Mouse (Mus musculus) thymus, postnatal 0 days (tissue): ENCODE results near the gene Rapgef3. TPM values are rescaled to one million over a fixed set of nuclear protein-coding genes. Genes with fewer than 3 reads are reported as not detected.
A peak's percentile ranks its signal among the peaks of the same experiment; 100 is the strongest.

Experiments
- DNase-seq: peaks from one replicate; pipeline ENCODE4 v3.0.0-alpha.2; 2015; ENCODE audit warnings: low spot score
- polyA plus RNA-seq: library from polyadenylated mRNA; unstranded; fragments of >200 nt; fragmentation: Nextera tagmentation; extraction: Ambion mirVana; gene quantifications from 2 replicates; pipeline ENCODE4 v1.2.1, GENCODE M21; 2015

Rapgef3 gene
- polyA plus RNA-seq: 61.7 and 72.6 TPM in 2 replicates

DNA sequence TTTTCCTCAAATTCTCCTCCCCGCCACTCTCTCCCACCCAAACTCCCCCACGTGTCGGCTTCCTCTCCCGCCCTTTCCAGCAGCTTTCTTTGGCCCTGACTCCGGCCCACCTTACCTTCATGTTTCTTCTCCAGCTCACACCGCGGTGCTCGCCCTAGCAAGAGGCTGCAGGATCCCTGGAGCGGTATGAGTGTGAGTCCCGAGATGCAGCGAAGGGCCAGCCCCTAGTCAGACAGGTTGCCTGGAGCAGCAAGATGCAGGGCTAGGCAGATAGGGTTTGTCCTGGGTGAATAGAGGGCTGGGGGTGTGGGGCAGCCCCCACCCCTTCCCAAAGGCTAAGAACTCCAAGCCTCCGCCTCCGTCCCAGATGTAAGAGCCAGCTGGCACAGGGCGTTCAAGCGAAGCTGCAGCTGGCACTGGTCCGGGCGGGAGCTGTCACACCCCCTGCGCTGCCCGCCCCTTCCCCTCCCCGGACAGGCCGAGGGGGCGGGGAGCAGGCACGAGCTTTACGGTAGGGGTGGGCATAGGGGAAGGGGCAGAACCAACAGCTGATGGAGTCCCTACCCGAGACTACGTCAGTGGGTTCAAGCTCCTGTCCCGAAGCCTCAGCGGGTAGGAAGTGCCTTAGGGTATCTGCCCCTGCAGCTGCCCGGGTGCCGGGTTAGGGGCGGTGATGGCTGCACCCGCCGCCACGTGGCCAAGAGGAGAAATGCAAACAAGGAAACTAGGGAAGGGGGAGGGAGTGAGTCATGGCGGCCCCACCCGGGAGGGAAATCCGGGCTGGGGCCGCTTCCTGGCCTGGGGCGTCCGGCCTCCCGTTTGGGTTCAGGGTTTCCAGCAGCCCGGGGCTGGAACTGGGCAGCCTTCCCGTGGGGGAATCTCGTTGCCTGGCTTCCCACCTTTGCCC lies at the start of gene Rapgef3:
Gene Rapgef3 (minus strand): TSS at position 693 of the 907 bp plus-strand sequence.
- peak; percentile 89 for DNase-seq

DNA sequence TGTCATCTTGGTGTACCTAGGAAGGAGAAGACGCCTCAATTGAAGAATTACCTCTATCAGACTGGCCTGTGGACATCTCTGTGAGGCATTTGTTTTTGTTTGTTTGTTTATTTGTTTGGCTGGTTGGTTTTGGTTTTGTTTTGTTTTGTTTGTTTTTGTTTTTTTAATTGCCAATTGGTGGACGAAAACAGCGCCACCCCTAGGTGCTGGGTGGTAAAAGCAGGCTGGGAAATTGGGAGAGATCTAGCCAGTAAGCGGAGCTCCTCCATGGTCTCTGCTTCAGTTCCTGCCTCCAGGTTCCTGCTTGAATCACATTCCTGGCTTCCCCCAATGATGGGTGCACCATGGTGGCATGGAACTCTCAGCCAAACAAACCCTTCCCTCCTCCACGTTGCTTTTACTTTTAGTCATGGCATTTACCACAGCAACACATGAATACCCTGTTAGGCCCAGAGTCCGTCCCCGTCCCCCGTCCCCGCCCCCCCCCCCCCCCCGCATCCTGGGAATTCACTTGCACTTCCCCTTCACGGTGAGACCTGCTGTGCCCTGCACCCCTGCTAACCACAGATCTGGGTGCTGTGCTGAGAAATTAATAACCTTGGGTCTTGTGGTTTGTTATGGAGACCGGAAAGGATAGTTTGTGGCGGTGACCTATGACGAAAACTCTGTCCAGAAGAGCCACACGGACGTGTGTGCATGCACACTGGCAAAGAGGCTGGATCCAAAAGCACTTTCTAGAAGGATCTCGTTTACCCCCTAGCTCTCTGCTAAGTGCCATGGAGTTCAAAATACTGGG lies 48.6 kb upstream of the Rapgef3 start:
- no peak for DNase-seq

- no peak for DNase-seq
Measured at GRCm38 (mm10) chr15:97815254-97815653, 47.5 kb upstream of the Rapgef3 start.

DNA sequence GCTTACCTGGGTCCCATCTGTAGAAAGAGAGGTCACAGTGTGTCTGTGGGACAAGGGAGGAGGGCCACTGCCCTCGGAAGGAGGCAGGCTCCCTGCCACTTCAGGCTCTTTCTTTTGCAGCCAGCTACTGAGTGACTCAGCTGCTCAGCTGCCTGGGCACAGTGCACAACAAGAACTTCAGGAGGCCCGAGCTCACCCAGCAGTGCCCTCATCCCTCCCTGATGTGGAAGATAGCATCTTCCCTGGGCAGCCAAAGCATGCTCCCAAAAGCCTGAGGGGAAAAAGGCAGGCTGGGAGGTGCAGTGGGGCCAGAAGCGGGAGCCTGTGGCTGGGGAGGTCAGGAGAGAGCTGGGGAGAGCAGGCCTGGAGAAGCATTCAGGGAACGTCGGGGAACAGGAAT lies 46.9 kb upstream of the Rapgef3 start:
- no peak for DNase-seq

GRCm38 (mm10) chr15:97813452-97814204 lies 45.9 kb upstream of the Rapgef3 start:
- DNase-seq: no peak

DNA sequence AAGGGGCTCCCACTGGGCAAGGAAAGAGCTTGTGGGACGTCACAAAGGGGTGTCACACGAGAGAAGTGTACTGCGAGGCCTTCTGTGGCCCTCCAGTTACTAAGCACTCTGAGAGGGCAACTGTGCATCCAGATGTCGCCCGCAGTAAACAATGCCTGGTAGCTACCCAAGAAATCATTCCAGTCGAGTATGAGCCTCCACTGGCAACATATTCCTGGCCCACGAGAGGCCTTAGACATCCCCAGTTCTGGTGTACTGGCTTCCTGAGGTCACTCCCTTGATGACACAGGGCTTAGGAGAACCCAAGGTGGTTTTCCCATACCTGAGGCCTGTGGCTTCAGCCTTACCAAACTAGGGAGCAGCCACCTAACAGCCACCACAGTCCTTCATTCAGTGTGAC lies 45.1 kb upstream of the Rapgef3 start:
- no peak for DNase-seq

GRCm38 (mm10) chr15:97812126-97812525 lies 44.4 kb upstream of the Rapgef3 start:
- no peak for DNase-seq

- DNase-seq: no peak
Measured at GRCm38 (mm10) chr15:97811307-97811706, 43.5 kb upstream of the Rapgef3 start.

GRCm38 (mm10) chr15:97810399-97810798 lies 42.6 kb upstream of the Rapgef3 start:
- DNase-seq: no peak

DNA sequence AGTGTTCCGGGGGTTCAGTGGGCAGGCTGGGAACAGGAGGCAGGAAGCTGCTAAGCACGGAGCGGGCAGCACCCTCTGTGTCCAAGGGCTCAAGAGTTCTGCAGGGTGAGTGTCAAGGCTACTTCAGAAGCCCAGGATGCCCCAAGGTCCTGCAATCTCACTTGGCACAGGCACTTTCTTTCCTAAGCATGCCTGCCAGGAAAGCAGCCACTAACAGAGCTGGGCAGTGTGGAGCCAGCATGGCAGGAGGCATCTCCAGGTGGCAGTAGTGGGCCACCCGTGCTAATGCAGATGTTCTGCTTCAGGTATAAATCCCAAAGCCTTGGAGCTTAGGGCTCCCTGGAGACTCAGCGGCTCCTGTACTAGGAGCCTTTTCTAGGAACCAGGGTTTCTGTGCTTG lies 42.2 kb upstream of the Rapgef3 start:
- no peak for DNase-seq

DNA sequence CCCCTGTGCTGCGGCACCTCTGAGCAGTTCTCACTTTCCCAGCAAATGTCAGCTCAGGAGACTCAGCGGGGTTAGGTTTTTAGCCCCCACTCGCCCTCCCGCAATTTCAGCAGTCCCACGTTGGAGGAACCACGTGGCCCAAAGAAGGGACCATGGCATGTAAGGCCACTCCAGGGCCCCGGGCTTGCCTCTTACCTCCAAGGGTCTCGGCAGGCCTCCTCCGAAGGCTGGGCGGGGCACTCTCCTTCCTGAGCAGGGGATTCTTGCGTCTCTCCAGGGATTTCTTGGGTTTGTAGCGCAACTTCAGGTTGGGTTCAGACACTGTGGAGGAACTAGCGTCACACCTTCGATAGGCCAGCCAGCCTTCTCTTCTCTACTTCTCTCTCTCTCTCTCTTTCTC lies 41.4 kb upstream of the Rapgef3 start:
- no peak for DNase-seq

- DNase-seq: no peak
Measured at GRCm38 (mm10) chr15:97808532-97808931, 40.8 kb upstream of the Rapgef3 start.

- DNase-seq: no peak
Measured at GRCm38 (mm10) chr15:97807867-97808266, 40.1 kb upstream of the Rapgef3 start.

DNA sequence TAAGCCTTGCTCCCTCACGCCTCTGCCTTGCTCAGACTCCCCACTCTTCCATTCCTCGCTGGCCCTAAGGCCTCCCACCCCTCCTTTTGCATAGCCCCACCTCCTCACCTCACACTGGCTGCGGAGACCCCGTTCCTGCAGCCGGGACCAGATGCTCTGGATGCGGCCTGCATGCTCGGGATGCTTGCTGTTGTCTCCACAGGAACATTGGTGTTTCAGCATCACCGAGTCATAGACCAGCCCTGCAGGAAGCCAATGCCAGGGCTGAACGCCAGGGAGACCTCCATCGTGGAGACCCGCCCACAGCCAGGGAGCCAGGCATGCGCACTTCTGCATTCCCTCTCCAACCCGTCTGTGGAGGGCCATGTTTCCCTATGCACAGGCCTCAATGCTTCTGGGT lies 34.8 kb upstream of the Rapgef3 start:
- no peak for DNase-seq

DNA sequence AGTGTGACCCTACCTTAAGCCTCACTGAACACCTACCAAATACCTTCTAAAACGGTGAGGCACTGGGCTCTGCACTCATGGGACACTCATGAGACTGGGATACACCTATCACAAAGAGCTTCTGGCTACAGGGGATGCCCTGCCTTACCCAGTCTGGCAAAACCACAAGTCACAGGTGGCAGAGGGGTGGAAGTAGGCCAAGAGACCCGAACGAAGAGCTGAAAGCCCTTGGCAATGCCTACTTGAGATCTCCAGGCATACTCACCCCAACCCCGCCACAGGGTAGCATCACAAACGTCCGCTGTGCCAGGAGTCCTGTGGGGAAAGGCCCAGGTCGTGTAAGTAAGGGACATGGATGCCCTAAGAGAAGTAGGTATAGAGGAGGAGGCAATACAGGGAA lies 34.0 kb upstream of the Rapgef3 start:
- no peak for DNase-seq

GRCm38 (mm10) chr15:97800853-97801252 lies 33.1 kb upstream of the Rapgef3 start:
- no peak for DNase-seq

DNA sequence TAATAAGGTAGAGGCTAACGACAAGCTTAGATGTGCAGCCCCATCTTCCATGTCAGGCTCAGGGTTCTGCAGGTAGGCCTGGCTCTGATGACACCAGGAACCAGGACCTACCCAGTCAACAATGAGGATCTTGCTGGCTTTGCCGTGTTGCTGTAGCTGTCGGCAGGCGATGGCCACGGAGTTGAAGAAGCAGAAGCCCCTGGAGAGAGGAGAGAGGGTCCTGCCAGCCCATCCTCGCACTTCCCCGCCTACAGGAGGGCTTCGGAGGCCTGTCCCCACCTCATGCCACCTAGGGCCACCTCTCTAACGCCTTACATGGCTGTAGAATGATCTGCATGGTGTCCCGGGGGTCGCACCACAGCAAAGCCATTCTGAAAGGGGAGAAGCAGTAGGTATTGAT lies 31.7 kb upstream of the Rapgef3 start:
- no peak for DNase-seq

DNA sequence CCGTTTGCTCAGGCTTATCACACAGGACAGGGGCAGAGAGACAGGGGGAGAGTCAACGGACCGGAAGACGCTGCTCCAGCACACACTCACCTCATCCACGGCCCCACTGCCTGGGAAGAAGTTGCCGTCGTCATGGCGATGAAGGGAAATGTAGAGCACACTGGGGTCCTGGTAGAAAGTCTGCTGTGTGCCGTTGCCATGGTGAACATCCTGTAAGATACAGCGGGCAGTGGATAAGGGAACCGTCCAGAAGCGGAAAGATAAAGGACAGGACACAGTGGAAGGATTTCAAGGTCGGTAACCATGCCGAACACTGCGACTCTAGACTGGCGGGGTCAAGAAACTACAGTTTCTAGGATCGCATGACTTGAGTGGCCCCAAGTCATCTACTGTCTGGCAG lies 30.4 kb upstream of the Rapgef3 start:
- DNase-seq: no peak

DNA sequence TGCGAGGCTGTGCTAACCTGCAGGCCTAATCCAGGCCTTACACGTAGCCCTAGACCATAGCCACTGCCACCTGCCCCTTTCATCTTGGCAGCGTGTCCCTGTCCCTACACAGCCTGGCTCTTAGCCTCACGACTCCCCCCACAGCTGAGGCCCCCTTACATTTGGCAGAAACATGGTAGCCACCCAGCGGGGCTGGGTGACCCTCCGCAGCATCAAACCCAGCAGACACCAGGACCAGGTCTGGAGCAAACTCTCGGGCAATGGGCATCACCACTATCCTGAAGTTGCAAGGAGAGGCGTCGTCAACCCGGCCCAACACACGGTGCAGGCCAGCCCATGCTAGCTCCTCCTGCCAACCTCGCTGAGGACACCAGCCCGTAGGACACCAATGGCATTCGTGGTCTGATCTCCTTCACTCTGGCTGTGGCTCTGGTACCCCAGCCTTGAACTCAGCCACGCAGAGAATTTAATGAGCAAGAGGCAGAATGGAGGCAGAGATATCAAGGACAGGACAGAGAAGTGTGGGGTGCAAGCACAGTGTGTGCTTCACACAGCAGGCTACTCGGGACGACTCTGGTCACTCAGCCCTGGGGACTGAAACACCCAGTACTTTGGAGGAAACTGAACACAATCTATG lies 29.0 kb upstream of the Rapgef3 start:
- DNase-seq: no peak

DNA sequence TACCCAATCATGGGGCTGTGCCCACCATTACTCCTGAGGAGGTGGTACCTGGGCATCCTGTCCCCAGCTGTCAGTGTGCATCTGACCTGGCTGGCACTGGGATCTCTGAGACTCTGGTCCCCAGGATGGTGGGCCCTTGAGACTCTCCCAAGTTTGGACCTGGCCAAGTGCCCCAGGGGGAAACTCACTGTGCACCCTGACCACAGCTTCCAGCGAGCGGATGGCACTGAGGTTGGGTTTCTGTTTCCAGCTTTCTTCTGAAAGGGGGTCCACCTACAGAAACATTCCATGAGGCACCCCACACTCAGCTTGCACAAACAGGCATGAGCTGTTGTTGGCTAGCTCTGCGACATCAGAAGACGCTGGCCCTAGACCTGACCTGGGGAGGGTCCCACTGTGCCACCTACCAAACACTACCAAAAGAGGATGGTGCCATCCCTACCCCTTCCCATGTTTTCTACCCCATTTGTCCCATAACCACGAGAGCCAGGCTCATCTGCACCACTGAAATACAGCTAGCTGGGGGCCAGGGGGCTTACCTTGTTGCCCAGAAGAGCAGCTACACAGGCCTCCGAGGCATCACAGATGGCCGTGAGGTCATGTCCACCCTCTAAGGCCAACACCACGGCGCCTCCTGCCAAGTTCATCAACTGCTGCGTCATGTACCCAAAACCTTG lies 27.9 kb upstream of the Rapgef3 start:
- DNase-seq: no peak

GRCm38 (mm10) chr15:97794268-97794667 lies 26.5 kb upstream of the Rapgef3 start:
- DNase-seq: peak; percentile 34
